Mouse (Mus musculus): ENCODE data around the gene Pdzd8.

The Pdzd8 gene

DNA sequence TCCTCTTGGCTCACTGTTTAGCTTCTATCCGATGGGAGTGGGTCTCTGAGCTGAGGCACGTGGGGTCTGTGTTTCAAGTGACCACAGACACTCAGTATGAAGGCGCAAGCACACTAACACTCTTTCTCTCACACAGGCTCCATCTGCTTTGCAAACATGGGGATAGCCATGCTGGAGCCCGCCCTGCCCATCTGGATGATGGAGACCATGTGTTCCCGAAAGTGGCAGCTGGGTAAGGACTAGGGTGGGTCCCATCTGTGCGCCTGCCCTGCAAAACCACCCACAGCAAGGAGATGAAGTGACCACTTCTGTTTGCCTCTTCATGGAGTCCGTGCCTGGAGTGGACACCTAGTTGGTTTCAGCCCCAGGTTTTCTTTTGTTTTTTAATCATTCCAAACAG lies 69.2 kb downstream of the Pdzd8 start:
- no peak for DNase-seq (ENCODE audit: low read depth, low spot score)

DNA sequence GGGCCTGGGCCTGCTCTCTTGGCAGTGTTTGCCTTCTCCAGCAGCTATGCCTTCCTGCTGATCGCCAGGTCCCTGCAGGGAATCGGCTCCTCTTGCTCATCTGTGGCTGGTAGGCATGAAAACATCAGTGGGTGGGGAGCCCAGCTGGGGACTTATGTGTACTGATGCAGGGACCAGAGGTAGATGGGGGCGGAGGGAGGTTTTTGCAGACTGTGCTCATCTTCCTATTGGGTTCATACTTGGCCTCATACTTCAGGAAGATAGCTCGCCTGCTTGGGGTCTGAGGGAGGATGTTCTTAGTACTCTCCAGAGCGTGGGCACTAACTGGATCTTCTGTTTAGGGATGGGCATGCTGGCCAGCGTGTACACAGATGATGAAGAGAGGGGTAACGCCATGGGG lies 72.4 kb downstream of the Pdzd8 start:
- no peak for DNase-seq (ENCODE audit: low read depth, low spot score)

DNA sequence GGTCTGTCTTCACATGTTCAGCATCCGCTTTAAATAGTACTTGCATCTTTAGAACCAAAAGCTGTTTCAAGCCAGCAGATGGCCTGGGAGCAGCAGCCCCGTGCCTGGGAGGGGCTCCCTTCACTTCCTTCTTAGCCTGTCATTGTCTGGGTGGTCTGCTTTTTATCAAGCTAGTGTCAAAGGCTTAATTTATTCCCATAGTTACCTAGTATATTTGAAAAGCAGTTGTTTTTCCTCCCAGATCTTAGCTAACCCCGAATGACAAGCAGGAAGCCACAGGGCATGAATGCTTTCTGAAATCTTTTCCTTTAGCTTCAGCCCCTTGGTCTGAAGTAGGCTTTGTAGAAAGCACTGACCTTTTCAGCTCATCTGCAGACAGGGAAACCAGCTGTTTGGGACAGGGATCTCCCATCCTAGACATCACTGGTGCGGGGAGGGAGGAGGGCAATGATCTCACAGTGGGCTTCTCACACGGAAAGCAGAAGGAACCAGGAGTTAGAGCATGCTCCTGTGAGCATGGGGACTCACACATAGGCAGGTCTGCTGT lies 78.1 kb downstream of the Pdzd8 start:
- DNase-seq (ENCODE audit: low read depth, low spot score): no peak

DNA sequence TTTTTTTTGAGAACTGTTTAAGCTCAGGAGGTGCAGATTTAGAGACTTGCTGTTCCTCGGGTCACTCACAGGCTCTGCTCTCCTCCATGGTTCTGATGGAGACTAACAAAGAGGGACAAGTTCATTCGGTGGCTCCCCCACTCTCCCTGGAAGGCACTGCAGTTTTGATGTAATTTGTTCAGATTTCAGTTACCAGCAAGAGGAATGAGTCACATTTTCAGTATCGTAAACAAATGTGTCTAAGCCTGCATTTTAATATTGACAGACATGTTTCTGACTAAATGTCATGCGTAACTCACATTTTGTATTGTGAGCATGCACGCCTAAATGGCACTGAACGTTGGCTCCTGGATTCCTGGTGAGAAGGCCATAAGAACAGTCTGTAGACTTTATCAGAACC lies 79.7 kb downstream of the Pdzd8 start:
- no peak for DNase-seq (ENCODE audit: low read depth, low spot score)

DNA sequence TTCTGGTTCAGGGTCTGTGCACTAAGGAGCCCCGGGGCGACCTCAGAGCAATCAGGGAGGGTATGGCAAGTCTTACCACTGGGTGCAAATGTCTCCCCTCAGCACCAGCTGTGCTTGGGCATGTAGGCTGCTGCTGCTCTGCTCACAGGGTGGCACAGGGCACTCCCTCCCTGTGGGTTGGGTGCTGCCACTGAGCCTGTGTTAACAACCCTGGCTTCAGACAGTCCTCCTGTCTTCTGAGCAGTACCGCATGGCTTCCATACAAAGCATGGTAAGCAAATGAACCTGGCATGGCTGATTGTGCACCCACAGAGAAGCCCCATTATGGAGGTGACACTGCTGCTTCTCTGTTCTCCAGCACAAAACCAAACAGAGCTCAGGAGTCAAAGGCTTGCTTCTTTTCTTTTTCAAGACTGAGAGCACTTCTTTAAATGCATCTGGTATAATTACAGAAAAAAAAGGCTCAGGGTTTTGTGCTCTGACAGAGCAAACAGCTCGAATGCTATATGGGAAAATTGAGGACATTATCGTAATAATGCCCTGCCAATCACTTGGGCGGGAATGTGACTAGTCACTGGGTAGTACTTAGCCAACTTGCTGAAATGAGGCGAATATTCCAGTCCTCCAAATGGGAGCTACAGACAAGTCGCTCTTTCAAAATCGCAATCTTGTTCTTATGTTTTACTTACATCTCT lies 80.6 kb downstream of the Pdzd8 start:
- DNase-seq (ENCODE audit: low read depth, low spot score): no peak

DNA sequence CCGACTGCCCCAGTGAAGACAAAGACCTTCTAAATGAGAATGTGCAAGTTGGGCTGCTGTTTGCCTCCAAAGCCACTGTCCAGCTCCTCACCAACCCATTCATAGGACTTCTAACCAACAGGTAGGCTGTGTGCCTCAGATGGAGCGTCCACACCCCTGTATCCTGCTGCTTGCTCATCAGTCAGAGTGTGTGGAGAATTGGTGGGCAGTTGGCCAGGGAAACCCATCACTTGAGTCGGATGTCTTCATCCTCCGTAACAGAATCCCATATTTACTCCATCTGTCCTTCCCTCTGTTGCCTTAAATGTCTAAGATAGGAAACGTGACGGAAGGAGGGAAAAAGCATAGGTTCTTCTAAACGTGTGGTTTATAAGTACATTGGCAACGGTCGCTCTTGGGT lies 82.4 kb downstream of the Pdzd8 start:
- no peak for DNase-seq (ENCODE audit: low read depth, low spot score)

DNA sequence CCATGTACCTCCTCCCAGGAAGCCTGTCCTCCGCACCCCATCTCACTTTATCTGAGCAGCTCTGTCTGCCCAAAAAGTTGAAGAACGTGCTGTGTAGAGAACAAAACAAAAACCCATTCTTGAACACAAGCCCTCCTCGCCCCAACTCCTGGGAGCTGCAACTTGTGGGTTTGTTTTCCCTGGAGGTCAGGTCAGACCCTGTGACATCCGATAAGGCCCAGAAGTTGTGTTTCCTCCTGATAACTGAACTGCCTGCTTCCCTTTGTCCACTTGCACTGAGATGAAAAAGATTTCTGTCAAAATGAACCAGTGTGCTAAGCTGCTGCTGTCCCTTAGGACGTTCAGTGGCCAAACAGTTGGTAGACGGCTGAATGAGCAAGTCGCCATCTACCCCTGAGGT lies 84.0 kb downstream of the Pdzd8 start:
- DNase-seq (ENCODE audit: low read depth, low spot score): no peak

DNA sequence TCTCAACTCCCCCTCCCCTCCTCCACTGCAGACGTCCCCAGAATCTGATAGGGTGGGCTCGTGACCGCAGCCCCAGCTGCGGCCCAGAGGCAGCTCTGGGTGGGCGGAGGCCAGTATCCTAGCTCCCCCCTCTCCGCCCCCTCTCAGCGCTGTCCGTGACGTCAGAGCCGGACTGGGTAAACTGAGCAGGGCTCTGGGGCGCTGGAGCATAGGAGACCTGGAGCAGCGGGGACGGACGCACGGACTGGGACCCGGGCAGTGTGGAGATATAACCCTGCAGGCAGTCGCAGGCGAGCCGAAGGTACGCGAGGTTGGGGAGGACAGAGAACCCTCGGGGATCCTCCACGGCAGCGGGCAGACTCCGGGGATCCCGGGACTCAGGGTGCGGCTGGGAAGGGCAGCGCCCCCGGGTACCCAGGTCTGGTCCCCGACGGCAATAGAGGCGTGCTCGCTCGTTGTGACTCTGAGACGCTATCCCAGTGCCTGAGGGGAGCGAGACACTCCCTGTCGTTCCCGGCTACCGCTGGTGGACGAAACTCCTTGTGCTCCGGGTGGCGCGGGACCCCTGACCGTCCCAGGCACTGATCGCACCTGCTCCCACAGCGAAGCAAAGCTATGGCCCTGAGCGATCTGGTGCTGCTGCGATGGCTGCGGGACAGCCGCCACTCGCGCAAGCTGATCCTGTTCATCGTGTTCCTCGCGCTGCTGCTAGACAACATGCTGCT lies 84.7 kb downstream of the Pdzd8 start, which contains the start of gene Slc18a2:
TSS of gene Slc18a2 (plus strand) at position 179 of the 725 bp plus-strand sequence.
- DNase-seq (ENCODE audit: low read depth, low spot score): no peak

DNA sequence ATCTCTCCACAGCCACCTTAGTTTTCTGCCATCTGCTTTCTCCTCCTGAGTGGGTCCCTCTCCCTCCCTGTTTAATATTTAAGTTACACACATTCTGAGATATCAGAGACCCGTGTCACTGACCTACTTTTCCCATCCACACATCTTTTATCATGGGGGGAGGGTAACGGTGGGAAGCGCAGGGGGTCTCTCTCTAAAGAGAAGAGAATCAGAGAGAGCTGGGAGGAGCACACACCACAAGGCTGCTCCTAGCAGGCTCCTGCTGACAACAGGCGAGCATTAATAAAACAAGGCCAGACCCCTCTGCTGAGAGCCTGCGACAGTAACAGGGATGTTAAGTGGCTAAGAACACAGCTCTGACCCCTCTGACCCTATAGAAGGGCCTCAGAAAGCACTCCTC lies 85.9 kb downstream of the Pdzd8 start:
- DNase-seq (ENCODE audit: low read depth, low spot score): no peak

DNA sequence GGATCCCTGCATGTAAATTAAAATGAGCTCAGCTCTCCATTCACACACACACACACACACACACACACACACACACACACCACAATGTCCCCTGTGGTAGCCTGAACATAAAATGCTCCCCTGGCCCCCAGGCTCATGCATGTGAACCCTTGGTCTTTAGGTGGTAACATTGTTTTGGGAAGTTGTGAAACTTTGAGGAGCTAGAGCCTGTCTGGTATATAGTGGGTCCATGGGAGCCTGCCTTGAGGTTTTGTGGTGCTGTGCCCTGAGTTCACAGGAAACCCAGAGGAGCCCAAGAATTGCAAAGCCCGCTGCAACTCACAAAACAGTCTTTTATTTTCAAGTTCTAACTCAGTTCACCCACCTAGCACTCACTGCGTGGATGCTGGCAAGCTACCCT lies 92.9 kb downstream of the Pdzd8 start:
- DNase-seq (ENCODE audit: low read depth, low spot score): no peak

DNA sequence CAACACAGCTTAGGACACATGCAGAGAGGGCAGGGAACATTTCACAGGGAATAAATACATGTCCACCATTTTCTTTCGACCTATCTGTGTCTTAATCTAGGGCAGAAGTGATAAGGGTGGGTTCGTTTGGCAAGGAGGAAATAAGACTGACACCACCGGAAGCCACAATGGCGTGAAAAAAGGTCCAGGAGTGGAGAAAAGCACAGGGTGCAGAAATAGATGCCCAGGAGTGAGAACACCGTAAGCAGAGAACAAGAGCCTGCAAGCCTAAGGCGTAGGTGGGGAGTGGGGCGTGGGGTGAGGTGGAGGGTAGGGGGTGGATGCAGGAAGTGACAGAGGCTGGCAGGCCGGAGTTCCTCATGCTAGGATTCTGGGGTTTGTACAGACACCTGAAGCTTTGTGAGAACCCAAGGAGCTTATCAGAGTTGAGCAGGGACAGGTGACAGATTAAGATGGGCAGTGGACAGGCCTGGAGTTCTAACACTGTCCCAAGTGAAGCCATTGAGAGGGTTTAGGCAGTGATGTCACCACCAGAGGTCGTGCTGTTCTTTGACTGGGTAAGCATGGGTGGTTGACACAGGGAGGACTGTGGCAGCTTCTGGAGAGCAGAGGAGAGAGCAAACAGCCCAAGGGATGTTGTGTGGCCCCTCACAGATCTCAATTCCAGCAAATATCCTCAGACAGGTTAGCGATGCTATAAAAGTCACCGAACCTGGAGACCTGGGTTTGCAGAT lies 96.9 kb downstream of the Pdzd8 start:
- no peak for DNase-seq (ENCODE audit: low read depth, low spot score)

DNA sequence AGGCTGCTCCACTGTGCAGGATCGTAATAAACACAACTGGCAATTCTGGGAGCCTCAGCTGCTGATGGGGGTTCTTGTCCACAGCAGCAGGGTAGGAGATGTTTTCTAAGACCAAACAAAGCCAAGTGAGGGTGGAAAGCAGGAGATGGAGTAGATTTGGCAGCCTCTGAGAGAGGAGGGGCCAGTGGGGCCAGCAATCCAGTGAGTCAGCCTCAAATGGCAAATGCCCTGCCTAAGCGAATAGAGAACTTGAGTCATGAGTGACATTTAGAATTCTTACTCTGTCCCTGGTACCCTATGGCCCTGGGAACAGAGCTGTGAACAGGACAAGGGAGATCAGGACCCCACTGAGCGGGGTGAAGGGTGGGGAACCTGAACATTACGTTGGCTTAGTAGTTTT lies 97.4 kb downstream of the Pdzd8 start:
- DNase-seq (ENCODE audit: low read depth, low spot score): no peak
